Mouse (Mus musculus) heart, embryonic 14.5 days (tissue): ENCODE measurements around the gene Vmp1. TPM values are rescaled to one million over a fixed set of nuclear protein-coding genes. Genes with fewer than 3 reads are reported as not detected.

Source experiments
- ATAC-seq: fragments of 200-750 bp; cut with Nextera tagmentation; 2 replicates; pipeline ENCODE4 v1.8.0; 2017; ENCODE audit warnings: low read depth, moderate TSS enrichment; ENCODE audit not compliant: insufficient number of reproducible peaks, insufficient read depth, low FRiP score
- H3K27ac ChIP-seq, 2 experiments: fragments of 200-500 bp in 1 of 2; fragments of 300-500 bp in 1 of 2; sonication (generic) in 1 of 2; replicated peaks in 1 of 2; 2 replicates each; pipeline ENCODE4 v1.5.1; 2012 to 2014; ENCODE audit warnings: low read depth in 2 of 2, low read length in 2 of 2, control low read depth in 1 of 2, mild to moderate bottlenecking in 1 of 2, mixed read lengths in 1 of 2; ENCODE audit not compliant: control insufficient read depth in 1 of 2, insufficient read depth in 1 of 2
- H3K27me3 ChIP-seq: fragments of 300-500 bp; sonication (generic); 2 replicates; pipeline ENCODE4 v1.6.1; 2014; ENCODE audit warnings: mild to moderate bottlenecking, low read length, control low read depth; ENCODE audit not compliant: control insufficient read depth, insufficient read depth
- H3K36me3 ChIP-seq: fragments of 300-500 bp; sonication (generic); 2 replicates; pipeline ENCODE4 v1.6.1; 2014; ENCODE audit warnings: mild to moderate bottlenecking, control low read depth, low read length, mixed read lengths; ENCODE audit not compliant: control insufficient read depth, insufficient read depth
- H3K4me1 ChIP-seq, 2 experiments: fragments of 200-500 bp in 1 of 2; fragments of 300-500 bp in 1 of 2; sonication (generic) in 1 of 2; 2 replicates each; pipeline ENCODE4 v1.6.1; 2012 to 2014; ENCODE audit warnings: low read length in 2 of 2, control low read depth in 1 of 2, mixed read lengths in 1 of 2; ENCODE audit not compliant: control insufficient read depth in 2 of 2, insufficient read depth in 2 of 2
- H3K4me2 ChIP-seq: fragments of 300-500 bp; sonication (generic); 2 replicates; pipeline ENCODE4 v1.6.1; 2014; ENCODE audit warnings: mild to moderate bottlenecking, low read length
- H3K4me3 ChIP-seq, 2 experiments: fragments of 200-500 bp in 1 of 2; fragments of 300-500 bp in 1 of 2; sonication (generic) in 1 of 2; 2 replicates each; pipeline ENCODE4 v1.5.1; 2012 to 2014; ENCODE audit warnings: low read length in 2 of 2, mild to moderate bottlenecking in 2 of 2, control low read depth in 1 of 2, low read depth in 1 of 2, moderate library complexity in 1 of 2; ENCODE audit not compliant: control insufficient read depth in 1 of 2, insufficient read depth in 1 of 2
- H3K9ac ChIP-seq: fragments of 300-500 bp; sonication (generic); 2 replicates; pipeline ENCODE4 v1.6.1; 2014; ENCODE audit warnings: mild to moderate bottlenecking, low read length
- H3K9me3 ChIP-seq: fragments of 300-500 bp; sonication (generic); 2 replicates; pipeline ENCODE4 v1.6.1; 2016; ENCODE audit warnings: low read length, control low read depth; ENCODE audit not compliant: control insufficient read depth
- WGBS: fragments of 180-500 bp; shearing (Covaris S2); extraction: QIAGEN DNeasy Blood & Tissue Kit; methylation state at CpG from one replicate; pipeline ENCODE4 v1.1.7; 2014; 5-methylcytosine and 5-hydroxymethylcytosine counted together
- polyA plus RNA-seq: library from polyadenylated mRNA; unstranded; fragments of >200 nt; fragmentation: Nextera tagmentation; extraction: Ambion mirVana; gene quantifications from 2 replicates; pipeline ENCODE4 v1.2.1, GENCODE M21; 2014

Gene Vmp1
- polyA plus RNA-seq, 1 experiment from 2014 or later = 101 TPM

- H3K36me3 ChIP-seq = no peaks in the 10 kb centered on the region
- peaks cover 0 to 8% of the 10 kb centered on the region in 2 experiments; a peak in 1 of 4 replicates for H3K4me1 ChIP-seq
- H3K4me2 ChIP-seq = no peak overlapping the region
- H3K9me3 ChIP-seq = no peaks in the 10 kb centered on the region
- H3K4me3 ChIP-seq = no peak overlapping the region
- no peak overlapping the region for H3K27ac ChIP-seq
- no peaks in the 10 kb centered on the region for H3K27me3 ChIP-seq
- WGBS = 47% methylated on average over 3 of the region's 3 CpGs
- no peak for ATAC-seq
- H3K9ac ChIP-seq = no peak overlapping the region
Observed at GRCm38 (mm10) chr11:86672772-86673171, 10.9 kb downstream of the Vmp1 start.

- 32% methylated on average over 3 of the region's 3 CpGs for WGBS
- no peak overlapping the region for H3K4me2 ChIP-seq
- no peaks in the 10 kb centered on the region for H3K36me3 ChIP-seq
- no peak overlapping the region for H3K9ac ChIP-seq
- H3K4me1 ChIP-seq = peaks cover 0 to 8% of the 10 kb centered on the region in 2 experiments; a peak in 1 of 4 replicates
- H3K27me3 ChIP-seq = no peaks in the 10 kb centered on the region
- no peak overlapping the region for H3K4me3 ChIP-seq
- ATAC-seq = no peak
- no peaks in the 10 kb centered on the region for H3K9me3 ChIP-seq
- H3K27ac ChIP-seq = peak overlapping the region in 1 of 2 experiments; percentile 41; a peak in 1 of 4 replicates
Observed at GRCm38 (mm10) chr11:86671041-86671675, 12.5 kb downstream of the Vmp1 start.

GRCm38 (mm10) chr11:86668169-86668568 lies 15.5 kb downstream of the Vmp1 start:
- H3K4me2 ChIP-seq = no peak overlapping the region
- no peak overlapping the region for H3K4me3 ChIP-seq
- peaks cover 0 to 11% of the 10 kb centered on the region in 2 experiments; a peak in 2 of 4 replicates for H3K4me1 ChIP-seq
- WGBS = 81% methylated on average over 3 of the region's 3 CpGs
- H3K9me3 ChIP-seq = no peaks in the 10 kb centered on the region
- peaks cover 22% of the 10 kb centered on the region for H3K36me3 ChIP-seq
- ATAC-seq = no peak
- H3K27ac ChIP-seq = no peak overlapping the region
- no peaks in the 10 kb centered on the region for H3K27me3 ChIP-seq
- H3K9ac ChIP-seq = no peak overlapping the region

GRCm38 (mm10) chr11:86667553-86667952 lies 16.1 kb downstream of the Vmp1 start:
- Histone ChIP-seq H3K4me2 (no peak overlapping the region), H3K27me3 (no peaks in the 10 kb centered on the region), H3K36me3 (peaks cover 27% of the 10 kb centered on the region), H3K27ac (no peak overlapping the region), H3K9ac (no peak overlapping the region), H3K4me3 (no peak overlapping the region), H3K9me3 (no peaks in the 10 kb centered on the region), H3K4me1 (peaks cover 0 to 12% of the 10 kb centered on the region in 2 experiments; a peak in 2 of 4 replicates)
- ATAC-seq = no peak
- 88% methylated on average over 2 of the region's 2 CpGs for WGBS

GRCm38 (mm10) chr11:86664406-86664805 lies 19.2 kb downstream of the Vmp1 start:
- no peaks in the 10 kb centered on the region for H3K27me3 ChIP-seq
- H3K36me3 ChIP-seq = peaks cover 49% of the 10 kb centered on the region
- H3K9ac ChIP-seq = no peak overlapping the region
- no peak overlapping the region for H3K4me3 ChIP-seq
- no peak for ATAC-seq
- no peak overlapping the region for H3K4me2 ChIP-seq
- H3K4me1 ChIP-seq = peaks cover 0 to 4% of the 10 kb centered on the region in 2 experiments; a peak in 1 of 4 replicates
- H3K27ac ChIP-seq = no peak overlapping the region
- 81% methylated on average over 3 of the region's 3 CpGs for WGBS
- no peaks in the 10 kb centered on the region for H3K9me3 ChIP-seq

- Histone ChIP-seq H3K4me3 (no peak overlapping the region), H3K36me3 (peaks cover 53% of the 10 kb centered on the region), H3K27me3 (no peaks in the 10 kb centered on the region), H3K27ac (no peak overlapping the region), H3K4me2 (no peak overlapping the region), H3K9me3 (no peaks in the 10 kb centered on the region), H3K4me1 (peaks cover 0 to 4% of the 10 kb centered on the region in 2 experiments; a peak in 1 of 4 replicates), H3K9ac (no peak overlapping the region)
- no peak for ATAC-seq
Observed at GRCm38 (mm10) chr11:86663977-86664376, 19.7 kb downstream of the Vmp1 start.

GRCm38 (mm10) chr11:86662986-86663895 lies 20.4 kb downstream of the Vmp1 start:
- Histone ChIP-seq H3K4me3 (no peak overlapping the region), H3K27ac (no peak overlapping the region), H3K9ac (no peak overlapping the region), H3K9me3 (no peaks in the 10 kb centered on the region), H3K4me1 (peaks cover 0 to 4% of the 10 kb centered on the region in 2 experiments; a peak in 1 of 4 replicates), H3K36me3 (peaks cover 54% of the 10 kb centered on the region), H3K4me2 (no peak overlapping the region), H3K27me3 (no peaks in the 10 kb centered on the region)
- ATAC-seq = no peak
- 80% methylated on average over 8 of the region's 8 CpGs for WGBS
